Mouse (Mus musculus): ENCODE results near the gene Zbtb20.

Gene Zbtb20

GRCm38 (mm10) chr16:43650355-43651080 lies 774.8 kb downstream of the Zbtb20 start:
- DNase-seq (ENCODE audit: low spot score in 2 of 2) = no peak

- no peak for DNase-seq (ENCODE audit: low spot score in 2 of 2)
Observed at GRCm38 (mm10) chr16:43653288-43653687, 777.6 kb downstream of the Zbtb20 start.

- no peak for DNase-seq (ENCODE audit: low spot score in 2 of 2)
Observed at GRCm38 (mm10) chr16:43654269-43654668, 778.6 kb downstream of the Zbtb20 start.

- no peak for DNase-seq (ENCODE audit: low spot score in 2 of 2)
Observed at GRCm38 (mm10) chr16:43655183-43655787, 779.6 kb downstream of the Zbtb20 start.

- DNase-seq (ENCODE audit: low spot score in 2 of 2) = no peak
Observed at GRCm38 (mm10) chr16:43661576-43661975, 785.9 kb downstream of the Zbtb20 start.

GRCm38 (mm10) chr16:43662124-43663004 lies 786.7 kb downstream of the Zbtb20 start:
- no peak for DNase-seq (ENCODE audit: low spot score in 2 of 2)

GRCm38 (mm10) chr16:43663978-43664579 lies 788.4 kb downstream of the Zbtb20 start, which contains the start of gene Tigit:
Gene Tigit (minus strand): TSS chr16:43664146.
- DNase-seq (ENCODE audit: low spot score in 2 of 2) = no peak

GRCm38 (mm10) chr16:43664861-43665260 lies 789.2 kb downstream of the Zbtb20 start:
- DNase-seq (ENCODE audit: low spot score in 2 of 2) = no peak

GRCm38 (mm10) chr16:43668294-43668693 lies 792.6 kb downstream of the Zbtb20 start:
- no peak for DNase-seq (ENCODE audit: low spot score in 2 of 2)

GRCm38 (mm10) chr16:43671972-43672371 lies 796.3 kb downstream of the Zbtb20 start:
- DNase-seq (ENCODE audit: low spot score in 2 of 2) = no peak

GRCm38 (mm10) chr16:43672697-43673096 lies 797.0 kb downstream of the Zbtb20 start:
- no peak for DNase-seq (ENCODE audit: low spot score in 2 of 2)

GRCm38 (mm10) chr16:43674400-43674799 lies 798.7 kb downstream of the Zbtb20 start:
- DNase-seq (ENCODE audit: low spot score in 2 of 2) = no peak

- DNase-seq (ENCODE audit: low spot score in 2 of 2) = no peak
Observed at GRCm38 (mm10) chr16:43687968-43688367, 812.3 kb downstream of the Zbtb20 start.

- DNase-seq (ENCODE audit: low spot score in 2 of 2) = no peak
Observed at GRCm38 (mm10) chr16:43690211-43690690, 814.6 kb downstream of the Zbtb20 start.

GRCm38 (mm10) chr16:43690912-43691311 lies 815.2 kb downstream of the Zbtb20 start:
- DNase-seq (ENCODE audit: low spot score in 2 of 2) = no peak

- no peak for DNase-seq (ENCODE audit: low spot score in 2 of 2)
Observed at GRCm38 (mm10) chr16:43691741-43692140, 816.1 kb downstream of the Zbtb20 start.

Measured in frontal cortex, postnatal 14 days (tissue).